Comparison of ENCODE assay signal across 9 mouse cellular contexts in genomic region chr5:125368568-125368967, GRCm38 (mm10). TPM values are rescaled to one million over a fixed set of nuclear protein-coding genes. Genes with fewer than 3 reads are reported as not detected.
A peak's percentile ranks its signal among the peaks of the same experiment; 100 is the strongest.
DNase-seq lines count a peak whose midpoint lies in the region; ATAC-seq lines count a peak whose summit lies in the region.
"Had no signal": no experiment of that assay in that cellular context is flagged by ENCODE, and none has a peak within 500 bp of the region (broad histone marks: within the 10 kb centered on the region; RNA-seq: fewer than 3 reads in every experiment).

No protein-coding gene starts in this region.

- H3K4me2 ChIP-seq in forebrain, embryonic 16.5 days (ENCODE audit: low read length): no peak overlapping the region
- H3K4me2 ChIP-seq in intestine, embryonic 14.5 days (ENCODE audit: low read length): no peak overlapping the region

- DNase-seq in ovary, postnatal 14 days (ENCODE audit: low spot score): peak; percentile 54
- DNase-seq in ovary, postnatal 10 days (ENCODE audit: low spot score): no peak
- peak; percentile 49 for DNase-seq in c-Kit-positive CD71-positive TER-119-positive erythroid progenitor cells, embryonic 14.5 days (ENCODE audit: low spot score)
- DNase-seq in intestine, embryonic 14.5 days (ENCODE audit: low spot score): peak; percentile 61
- peak; percentile 82 to 85 for DNase-seq in left cerebral cortex, postnatal 14 days (ENCODE audit: low spot score in 2 of 2)
- peak; percentile 73 for DNase-seq in mesoderm, embryonic 11.5 days (ENCODE audit: low read depth, low spot score)
- DNase-seq in spleen, postnatal 4 days (ENCODE audit: low spot score in 2 of 2): peak; percentile 62 to 80

- no peaks in the 10 kb centered on the region for H3K4me1 ChIP-seq in forebrain, embryonic 16.5 days (replicated peaks; ENCODE audit: control insufficient read depth, insufficient read depth, low read length)
- no peaks in the 10 kb centered on the region for H3K4me1 ChIP-seq in intestine, embryonic 14.5 days (replicated peaks; ENCODE audit: control insufficient read depth, insufficient read depth, low read length)

- no peak overlapping the region for H3K9ac ChIP-seq in forebrain, embryonic 16.5 days (replicated peaks; ENCODE audit: low read depth, low read length)
- no peak overlapping the region for H3K9ac ChIP-seq in intestine, embryonic 14.5 days (ENCODE audit: low read length)

- under 1% methylated on average over 4 of the region's 4 CpGs for WGBS in forebrain, embryonic 16.5 days
- 5% methylated on average over 4 of the region's 4 CpGs for WGBS in intestine, embryonic 14.5 days

- no peaks in the 10 kb centered on the region for H3K36me3 ChIP-seq in forebrain, embryonic 16.5 days (ENCODE audit: control insufficient read depth, insufficient read depth)
- H3K36me3 ChIP-seq in intestine, embryonic 14.5 days (ENCODE audit: control insufficient read depth, insufficient read depth, low read length): no peaks in the 10 kb centered on the region

- H3K4me3 ChIP-seq in forebrain, embryonic 16.5 days (replicated peaks; ENCODE audit: low read length): no peak overlapping the region
- no peak overlapping the region for H3K4me3 ChIP-seq in intestine, embryonic 14.5 days (ENCODE audit: low read depth, low read length)

- intact Hi-C loops in left cerebral cortex, postnatal 14 days (cut with DNase I): loop anchor here (5.0 kb wide), 1 partner anchor 96 kb away; no protein-coding TSS in a partner anchor

- no peaks in the 10 kb centered on the region for H3K9me3 ChIP-seq in forebrain, embryonic 16.5 days (ENCODE audit: control insufficient read depth, low read length)
- no peaks in the 10 kb centered on the region for H3K9me3 ChIP-seq in intestine, embryonic 14.5 days (ENCODE audit: control insufficient read depth, low read length)

- 0 out of 2 replicates have a peak, but pooled peaks have one; percentile 23 for ATAC-seq in forebrain, embryonic 16.5 days
- peak; percentile 59 for ATAC-seq in intestine, embryonic 14.5 days (replicated peaks; ENCODE audit: low FRiP score, low TSS enrichment, low read depth)

- no peaks in the 10 kb centered on the region for H3K27me3 ChIP-seq in forebrain, embryonic 16.5 days (replicated peaks; ENCODE audit: control insufficient read depth, insufficient read depth, low read length)
- no peaks in the 10 kb centered on the region for H3K27me3 ChIP-seq in intestine, embryonic 14.5 days (replicated peaks; ENCODE audit: control insufficient read depth, insufficient read depth, low read length)

- no peak overlapping the region for H3K27ac ChIP-seq in forebrain, embryonic 16.5 days (ENCODE audit: low read length)
- H3K27ac ChIP-seq in intestine, embryonic 14.5 days (ENCODE audit: low read depth): no peak overlapping the region
- H3K27ac ChIP-seq: macrophage had no signal

RNA-seq across cellular contexts. Expression of gene Gm10382, which starts 20.6 kb away (rescaled TPM):
- 0.39 and 0.46 TPM in 2 replicates for polyA plus RNA-seq in forebrain, embryonic 16.5 days (2015; fragmentation: Nextera tagmentation; extraction: Ambion mirVana)
- polyA plus RNA-seq in intestine, embryonic 14.5 days (2014; fragmentation: Nextera tagmentation; extraction: Ambion mirVana): 0.15 and 0.30 TPM in 2 replicates
- under 1 TPM in 1 of 2 experiments, not detected in 1; 0.37 TPM for total RNA-seq in left cerebral cortex, postnatal 14 days (2021)
- polyA plus RNA-seq: macrophage had no signal

RNA-seq across cellular contexts. Expression of gene Ubc, which starts 21.4 kb away (rescaled TPM):
- 1,295 and 1,372 TPM in 2 replicates for polyA plus RNA-seq in forebrain, embryonic 16.5 days (2015; fragmentation: Nextera tagmentation; extraction: Ambion mirVana)
- 949 and 989 TPM in 2 replicates for polyA plus RNA-seq in intestine, embryonic 14.5 days (2014; fragmentation: Nextera tagmentation; extraction: Ambion mirVana)
- 100 to 1,000 TPM; 752 to 821 TPM for total RNA-seq in left cerebral cortex, postnatal 14 days (2021)

RNA-seq across cellular contexts. Expression of gene Scarb1, which starts 27.7 kb away (rescaled TPM):
- 33.4 and 38.3 TPM in 2 replicates for polyA plus RNA-seq in forebrain, embryonic 16.5 days (2015; fragmentation: Nextera tagmentation; extraction: Ambion mirVana)
- polyA plus RNA-seq in intestine, embryonic 14.5 days (2014; fragmentation: Nextera tagmentation; extraction: Ambion mirVana): 47.6 and 50.8 TPM in 2 replicates
- total RNA-seq in left cerebral cortex, postnatal 14 days (2021): 10 to 100 TPM; 36.9 to 41.1 TPM
